Mouse (Mus musculus): ENCODE measurements around the gene Dennd4c. TPM values are rescaled to one million over a fixed set of nuclear protein-coding genes. Genes with fewer than 3 reads are reported as not detected.

Gene Dennd4c
- polyA plus RNA-seq, 1 experiment, result not detected

GRCm38 (mm10) chr4:86717176-86717575, 31.2 kb upstream of the Dennd4c start:
- H3K4me3 ChIP-seq (ENCODE audit: insufficient read depth, low read depth, low read length), result no peak overlapping the region
- H3K4me1 ChIP-seq (ENCODE audit: control insufficient read depth, insufficient read depth, low read length), result peaks cover 2% of the 10 kb centered on the region; the same call in 1 of the 2 replicates
- H3K27ac ChIP-seq (ENCODE audit: insufficient read depth, low read depth, low read length), result no peak overlapping the region
- WGBS, result 51% methylated on average over 1 of the region's 1 CpGs
- TF ChIP-seq CTCF (IDR thresholded peaks at IDR 0.05; ENCODE audit: insufficient read depth, low read depth, low read length) (no peak), POLR2A (IDR thresholded peaks at IDR 0.05; ENCODE audit: insufficient read depth, low read depth, low read length) (no peak)

- Histone ChIP-seq H3K27ac (ENCODE audit: insufficient read depth, low read depth, low read length) (no peak overlapping the region), H3K4me1 (ENCODE audit: control insufficient read depth, insufficient read depth, low read length) (no peaks in the 10 kb centered on the region), H3K4me3 (ENCODE audit: insufficient read depth, low read depth, low read length) (no peak overlapping the region)
- WGBS, result 84% methylated on average over 4 of the region's 4 CpGs
- TF ChIP-seq POLR2A (IDR thresholded peaks at IDR 0.05; ENCODE audit: insufficient read depth, low read depth, low read length), result no peak
- no peak for TF ChIP-seq CTCF (IDR thresholded peaks at IDR 0.05; ENCODE audit: insufficient read depth, low read depth, low read length)
These were observed 29.3 kb upstream of the Dennd4c start for GRCm38 (mm10) chr4:86718878-86719577.

DNA sequence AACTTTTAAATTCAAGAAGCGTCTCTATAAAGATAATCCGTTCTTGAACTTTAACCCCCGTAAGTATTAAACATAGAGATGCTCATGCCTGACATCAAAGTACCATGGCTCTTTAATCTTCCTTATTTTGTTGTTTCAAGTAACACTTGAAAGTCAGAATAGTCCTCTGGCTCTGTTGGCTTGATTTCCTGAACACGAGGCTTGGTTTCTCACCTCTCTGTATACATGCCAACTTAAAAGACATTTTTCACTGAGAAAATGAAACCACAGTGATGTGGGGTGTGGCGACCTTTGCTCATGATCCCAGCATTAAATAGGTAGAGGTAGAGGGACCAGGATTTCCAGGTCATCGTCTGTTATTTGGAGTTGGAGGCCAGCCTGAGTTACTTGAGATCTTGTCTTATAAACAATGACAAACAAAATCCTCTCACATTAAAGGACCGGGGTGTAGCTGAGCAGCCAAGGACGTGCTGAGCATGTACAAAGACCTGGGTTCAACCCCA, 26.4 kb upstream of the Dennd4c start:
- no peak for TF ChIP-seq POLR2A (IDR thresholded peaks at IDR 0.05; ENCODE audit: insufficient read depth, low read depth, low read length)
- no peak overlapping the region for H3K27ac ChIP-seq (ENCODE audit: insufficient read depth, low read depth, low read length)
- no peak overlapping the region for H3K4me3 ChIP-seq (ENCODE audit: insufficient read depth, low read depth, low read length)
- no peaks in the 10 kb centered on the region for H3K4me1 ChIP-seq (ENCODE audit: control insufficient read depth, insufficient read depth, low read length)
- 75% methylated on average over 8 of the region's 8 CpGs for WGBS

DNA sequence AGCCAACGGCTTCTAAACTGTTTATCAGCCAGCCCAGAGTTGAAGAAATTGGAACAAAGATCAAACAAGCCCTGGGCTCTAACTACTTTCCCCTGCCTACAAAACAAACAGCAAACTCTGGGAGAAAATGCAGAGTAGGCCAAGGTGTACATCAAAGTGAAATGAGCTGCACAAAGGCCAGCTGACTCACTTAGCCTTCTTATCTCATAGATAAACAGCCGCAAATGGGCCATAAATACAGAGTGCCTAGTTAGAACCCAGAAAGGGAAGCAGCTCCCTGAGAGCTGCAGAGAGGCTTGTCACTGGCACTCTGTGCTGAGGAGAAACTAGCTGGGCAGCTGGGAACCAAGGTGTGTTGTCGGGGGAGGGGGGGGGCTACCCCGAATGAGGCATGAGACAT, 23.2 kb upstream of the Dennd4c start:
- H3K27ac ChIP-seq (ENCODE audit: insufficient read depth, low read depth, low read length), result no peak overlapping the region
- H3K4me3 ChIP-seq (ENCODE audit: insufficient read depth, low read depth, low read length), result no peak overlapping the region
- TF ChIP-seq POLR2A (IDR thresholded peaks at IDR 0.05; ENCODE audit: insufficient read depth, low read depth, low read length) (no peak), CTCF (IDR thresholded peaks at IDR 0.05; ENCODE audit: insufficient read depth, low read depth, low read length) (no peak)
- WGBS, result 68% methylated on average over 4 of the region's 4 CpGs
- no peaks in the 10 kb centered on the region for H3K4me1 ChIP-seq (ENCODE audit: control insufficient read depth, insufficient read depth, low read length)

- no peak for TF ChIP-seq POLR2A (IDR thresholded peaks at IDR 0.05; ENCODE audit: insufficient read depth, low read depth, low read length)
- no peak for TF ChIP-seq CTCF (IDR thresholded peaks at IDR 0.05; ENCODE audit: insufficient read depth, low read depth, low read length)
- WGBS, result 92% methylated on average over 5 of the region's 5 CpGs
- Histone ChIP-seq H3K4me3 (ENCODE audit: insufficient read depth, low read depth, low read length) (no peak overlapping the region), H3K27ac (ENCODE audit: insufficient read depth, low read depth, low read length) (no peak overlapping the region), H3K4me1 (ENCODE audit: control insufficient read depth, insufficient read depth, low read length) (no peaks in the 10 kb centered on the region)
These were observed 22.2 kb upstream of the Dennd4c start for GRCm38 (mm10) chr4:86726141-86726540.

DNA sequence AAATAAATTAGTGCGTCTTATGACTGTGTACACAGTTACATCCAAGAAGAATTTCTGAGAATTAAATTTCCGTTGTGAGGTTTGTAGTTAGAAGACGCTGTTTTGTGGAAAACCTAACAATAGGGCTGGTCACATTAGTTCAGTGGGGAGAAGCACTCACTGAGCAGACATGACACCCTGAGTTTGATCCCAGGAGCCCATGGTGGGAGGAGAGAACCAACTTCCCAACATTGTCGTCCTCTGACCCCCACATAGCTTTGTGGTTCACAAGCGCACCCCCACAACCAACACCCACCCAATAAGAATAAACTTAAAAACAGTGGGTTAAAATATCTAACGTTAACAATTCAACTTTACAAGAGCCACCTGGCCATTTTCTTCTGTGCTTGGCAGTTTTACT, 18.5 kb upstream of the Dennd4c start:
- Histone ChIP-seq H3K4me3 (ENCODE audit: insufficient read depth, low read depth, low read length) (no peak overlapping the region), H3K27ac (ENCODE audit: insufficient read depth, low read depth, low read length) (no peak overlapping the region), H3K4me1 (ENCODE audit: control insufficient read depth, insufficient read depth, low read length) (no peaks in the 10 kb centered on the region)
- no peak for TF ChIP-seq CTCF (IDR thresholded peaks at IDR 0.05; ENCODE audit: insufficient read depth, low read depth, low read length)
- no peak for TF ChIP-seq POLR2A (IDR thresholded peaks at IDR 0.05; ENCODE audit: insufficient read depth, low read depth, low read length)
- WGBS, result 85% methylated on average over 6 of the region's 6 CpGs

DNA sequence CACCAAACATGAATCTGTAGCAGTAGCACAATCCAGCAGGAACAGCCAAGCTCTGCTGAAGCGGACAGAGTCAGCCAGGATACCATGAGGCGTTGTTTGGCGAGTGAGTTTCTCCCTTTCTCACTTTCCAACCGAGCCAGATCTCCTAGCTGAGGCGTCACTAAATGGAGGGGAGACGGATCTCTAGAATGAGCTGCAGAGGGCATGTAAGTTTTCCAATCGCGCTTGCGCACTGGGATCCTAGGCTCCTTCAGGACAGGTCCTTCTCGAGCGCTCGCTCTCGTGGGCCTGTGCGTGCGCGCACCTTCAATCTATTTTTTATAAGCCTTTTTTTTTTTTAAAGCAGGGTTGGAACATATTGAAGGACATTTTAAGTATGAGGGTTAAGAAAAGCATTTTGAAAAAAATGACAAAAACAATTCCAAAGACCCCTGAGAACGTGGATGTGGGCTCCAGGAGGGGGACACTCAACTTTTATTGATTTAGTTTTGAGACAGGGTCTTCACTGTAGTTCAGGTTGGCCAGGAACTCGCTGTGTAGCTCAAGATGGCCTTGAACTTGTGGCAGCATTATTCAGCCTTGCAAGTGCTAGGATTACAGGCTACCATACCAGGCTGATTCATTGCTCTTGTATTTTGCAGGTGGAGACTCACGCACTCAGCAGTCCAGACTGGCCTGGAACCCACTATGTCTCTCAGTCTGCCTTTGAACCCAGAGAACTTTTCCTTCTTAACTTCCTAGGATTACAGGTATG, 14.1 kb upstream of the Dennd4c start:
- WGBS, result 93% methylated on average over 19 of the region's 19 CpGs
- Histone ChIP-seq H3K4me3 (ENCODE audit: insufficient read depth, low read depth, low read length) (no peak overlapping the region), H3K27ac (ENCODE audit: insufficient read depth, low read depth, low read length) (no peak overlapping the region), H3K4me1 (ENCODE audit: control insufficient read depth, insufficient read depth, low read length) (no peaks in the 10 kb centered on the region)
- TF ChIP-seq POLR2A (IDR thresholded peaks at IDR 0.05; ENCODE audit: insufficient read depth, low read depth, low read length), result no peak
- TF ChIP-seq CTCF (IDR thresholded peaks at IDR 0.05; ENCODE audit: insufficient read depth, low read depth, low read length), result no peak

GRCm38 (mm10) chr4:86739308-86739993, 8.9 kb upstream of the Dennd4c start:
- WGBS, result 87% methylated on average over 5 of the region's 5 CpGs
- H3K4me3 ChIP-seq (ENCODE audit: insufficient read depth, low read depth, low read length), result no peak overlapping the region

More at GRCm38 (mm10) chr4:86739308-86739993, 8.9 kb upstream of the Dennd4c start:
- no peak for TF ChIP-seq CTCF (IDR thresholded peaks at IDR 0.05; ENCODE audit: insufficient read depth, low read depth, low read length)
- TF ChIP-seq POLR2A (IDR thresholded peaks at IDR 0.05; ENCODE audit: insufficient read depth, low read depth, low read length), result no peak
- H3K27ac ChIP-seq (ENCODE audit: insufficient read depth, low read depth, low read length), result no peak overlapping the region
- H3K4me1 ChIP-seq (ENCODE audit: control insufficient read depth, insufficient read depth, low read length), result no peaks in the 10 kb centered on the region

Data from olfactory bulb, adult 2 months (tissue).